Mouse (Mus musculus): ENCODE data around the gene Nckipsd. TPM values are rescaled to one million over a fixed set of nuclear protein-coding genes. Genes with fewer than 3 reads are reported as not detected.

Nckipsd gene
- total and polyA plus RNA-seq, 3 experiments = 7.8 to 16.8 (median 8.9) TPM

DNA sequence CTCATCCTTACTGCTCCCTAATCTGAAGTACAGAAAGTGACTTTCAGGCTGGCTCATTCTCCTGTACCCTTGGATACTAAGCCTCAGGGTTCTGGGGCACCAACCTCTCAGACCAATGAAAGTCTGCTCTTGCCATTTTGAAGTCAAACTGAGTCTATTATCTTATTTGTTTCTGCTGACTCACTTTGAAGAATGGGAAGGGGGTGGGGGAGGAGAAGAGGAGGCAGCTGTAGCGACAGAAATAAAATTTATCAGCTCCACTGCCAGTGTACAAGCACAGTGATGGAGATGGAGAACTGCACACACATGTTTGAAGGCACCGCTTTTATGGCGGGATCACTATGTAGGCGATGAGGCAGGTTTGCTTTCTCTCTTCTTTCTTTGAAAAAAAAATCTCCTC, 30.9 kb upstream of the Nckipsd start:
- intact Hi-C loops (cut with DNase I) = no loop called here
- Histone ChIP-seq H3K4me3 (no peak overlapping the region), H3K4me1 (ENCODE audit: control insufficient read depth, insufficient read depth, low read length) (no peaks in the 10 kb centered on the region), H3K27me3 (ENCODE audit: control insufficient read depth, insufficient read depth, low read length) (no peaks in the 10 kb centered on the region), H3K9ac (ENCODE audit: low read depth, low read length) (no peak overlapping the region), H3K36me3 (ENCODE audit: control insufficient read depth, insufficient read depth, low read length) (no peaks in the 10 kb centered on the region), H3K27ac (no peak overlapping the region), H3K79me2 (replicated peaks; ENCODE audit: control insufficient read depth, insufficient read depth, low read length) (no peaks in the 10 kb centered on the region)
- TF ChIP-seq CTCF (IDR thresholded peaks at IDR 0.05) (no peak), EP300 (IDR thresholded peaks at IDR 0.05; ENCODE audit: insufficient read depth, low read depth, low read length) (no peak), POLR2A (IDR thresholded peaks at IDR 0.05; ENCODE audit: insufficient read depth, low read depth, low read length) (no peak)
- 68% methylated on average over 4 of the region's 4 CpGs for WGBS
- no peak for DNase-seq

- TF ChIP-seq EP300 (IDR thresholded peaks at IDR 0.05; ENCODE audit: insufficient read depth, low read depth, low read length) (no peak), CTCF (IDR thresholded peaks at IDR 0.05) (no peak), POLR2A (IDR thresholded peaks at IDR 0.05; ENCODE audit: insufficient read depth, low read depth, low read length) (no peak)
- intact Hi-C loops (cut with DNase I) = no loop called here
- no peak overlapping the region for H3K4me3 ChIP-seq
- H3K79me2 ChIP-seq (replicated peaks; ENCODE audit: control insufficient read depth, insufficient read depth, low read length) = no peaks in the 10 kb centered on the region
- 33% methylated on average over 5 of the region's 5 CpGs for WGBS
- no peak overlapping the region for H3K9ac ChIP-seq (ENCODE audit: low read depth, low read length)
- H3K36me3 ChIP-seq (ENCODE audit: control insufficient read depth, insufficient read depth, low read length) = peaks cover 7% of the 10 kb centered on the region
- no peaks in the 10 kb centered on the region for H3K27me3 ChIP-seq (ENCODE audit: control insufficient read depth, insufficient read depth, low read length)
- H3K27ac ChIP-seq = no peak overlapping the region
- peaks cover 6% of the 10 kb centered on the region for H3K4me1 ChIP-seq (ENCODE audit: control insufficient read depth, insufficient read depth, low read length)
- no peak for DNase-seq
Observed at GRCm38 (mm10) chr9:108780959-108781358, 27.2 kb upstream of the Nckipsd start.

DNA sequence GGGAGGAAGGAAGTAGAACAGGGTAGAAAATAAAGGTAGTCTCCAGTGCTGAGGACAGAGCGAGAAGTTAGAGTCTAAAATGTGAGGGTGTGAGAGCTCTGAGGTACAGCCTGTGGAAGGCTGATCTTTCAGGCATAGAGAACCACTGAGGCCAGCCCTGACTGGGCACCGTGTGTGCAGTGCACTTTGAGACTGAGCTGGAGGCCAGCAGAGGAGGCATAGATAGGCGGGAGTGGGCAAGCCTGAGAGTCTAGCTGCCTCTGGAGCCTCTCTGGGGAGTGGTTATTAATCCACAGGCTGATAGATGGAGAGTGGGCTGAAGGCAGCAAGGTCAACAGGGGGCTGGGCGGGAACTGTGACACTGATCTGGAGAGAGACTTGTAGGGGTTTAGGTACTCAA, 26.3 kb upstream of the Nckipsd start:
- intact Hi-C loops (cut with DNase I) = no loop called here
- H3K79me2 ChIP-seq (replicated peaks; ENCODE audit: control insufficient read depth, insufficient read depth, low read length) = no peaks in the 10 kb centered on the region
- H3K4me3 ChIP-seq = no peak overlapping the region
- 67% methylated on average over 4 of the region's 4 CpGs for WGBS
- H3K36me3 ChIP-seq (ENCODE audit: control insufficient read depth, insufficient read depth, low read length) = peaks cover 13% of the 10 kb centered on the region
- DNase-seq = no peak
- H3K4me1 ChIP-seq (ENCODE audit: control insufficient read depth, insufficient read depth, low read length) = peaks cover 8% of the 10 kb centered on the region
- no peak overlapping the region for H3K27ac ChIP-seq
- TF ChIP-seq POLR2A (IDR thresholded peaks at IDR 0.05; ENCODE audit: insufficient read depth, low read depth, low read length) (no peak), CTCF (IDR thresholded peaks at IDR 0.05) (no peak), EP300 (IDR thresholded peaks at IDR 0.05; ENCODE audit: insufficient read depth, low read depth, low read length) (no peak)
- no peaks in the 10 kb centered on the region for H3K27me3 ChIP-seq (ENCODE audit: control insufficient read depth, insufficient read depth, low read length)
- no peak overlapping the region for H3K9ac ChIP-seq (ENCODE audit: low read depth, low read length)

GRCm38 (mm10) chr9:108782836-108783547, 25.2 kb upstream of the Nckipsd start:
- Histone ChIP-seq H3K4me1 (ENCODE audit: control insufficient read depth, insufficient read depth, low read length) (peaks cover 14% of the 10 kb centered on the region), H3K9ac (ENCODE audit: low read depth, low read length) (no peak overlapping the region), H3K27ac (peak overlapping the region; percentile 94), H3K79me2 (replicated peaks; ENCODE audit: control insufficient read depth, insufficient read depth, low read length) (peaks cover 3% of the 10 kb centered on the region), H3K4me3 (peak overlapping the region; percentile 93), H3K36me3 (ENCODE audit: control insufficient read depth, insufficient read depth, low read length) (peaks cover 16% of the 10 kb centered on the region), H3K27me3 (ENCODE audit: control insufficient read depth, insufficient read depth, low read length) (no peaks in the 10 kb centered on the region)
- DNase-seq = no peak
- WGBS = 31% methylated on average over 9 of the region's 9 CpGs
- intact Hi-C loops (cut with DNase I) = no loop called here
- TF ChIP-seq POLR2A (IDR thresholded peaks at IDR 0.05; ENCODE audit: insufficient read depth, low read depth, low read length) = no peak
- no peak for TF ChIP-seq CTCF (IDR thresholded peaks at IDR 0.05)
- TF ChIP-seq EP300 (IDR thresholded peaks at IDR 0.05; ENCODE audit: insufficient read depth, low read depth, low read length) = no peak

DNA sequence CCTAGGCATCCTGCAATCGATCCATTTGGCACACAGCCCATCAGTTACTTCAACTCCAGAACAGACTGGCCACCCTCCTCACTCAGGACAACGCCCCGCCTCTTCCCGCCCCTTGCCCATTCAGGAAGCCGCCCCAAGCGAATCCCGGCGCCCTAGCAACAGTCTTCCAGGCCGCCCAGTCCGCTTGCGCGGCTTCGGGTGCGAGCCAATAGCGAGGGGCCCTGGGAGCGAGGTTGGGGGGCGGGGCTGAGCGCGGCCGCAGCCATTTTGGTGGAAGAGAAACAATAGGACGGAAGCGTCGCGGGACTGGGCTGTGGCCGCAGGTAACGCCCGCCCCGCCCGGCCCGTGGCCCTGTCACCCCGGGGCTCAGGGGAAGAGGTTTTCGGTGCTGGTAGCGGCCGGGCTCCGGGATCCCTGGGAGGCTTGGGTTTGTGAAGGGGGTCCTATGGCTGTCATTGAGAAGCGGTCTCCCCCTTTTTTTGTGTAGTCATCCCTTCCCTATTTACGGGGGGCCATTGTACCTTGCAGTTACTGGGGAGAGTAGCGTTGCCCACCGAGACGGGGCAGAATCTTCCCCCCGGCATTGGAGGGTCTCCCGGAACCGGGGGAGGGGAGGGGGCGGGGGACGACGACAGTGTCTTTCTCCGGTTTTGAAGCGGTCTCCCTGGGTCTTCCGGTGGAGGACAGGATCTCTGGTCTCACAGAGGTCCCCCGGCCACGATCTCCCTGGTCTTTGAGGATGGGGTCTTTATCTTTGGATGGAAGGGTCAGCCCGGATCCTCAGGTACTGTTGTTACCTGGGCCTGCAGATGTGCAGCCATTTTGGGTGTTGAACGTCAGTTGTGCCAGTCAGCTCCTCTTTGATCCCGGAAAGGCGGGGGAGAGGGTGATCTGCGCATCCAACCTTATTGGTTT, 24.4 kb upstream of the Nckipsd start, which contains the start of gene Ip6k2:
TSS of gene Ip6k2 (plus strand) at position 249 of the 916 bp plus-strand sequence.
- peak within 1 kb of the TSS; percentile 78 for H3K9ac ChIP-seq (ENCODE audit: low read depth, low read length)
- H3K36me3 ChIP-seq (ENCODE audit: control insufficient read depth, insufficient read depth, low read length) = peaks cover 18% of the 10 kb centered on the region
- H3K27me3 ChIP-seq (ENCODE audit: control insufficient read depth, insufficient read depth, low read length) = no peaks in the 10 kb centered on the region
- WGBS = under 1% methylated on average over 56 of the region's 56 CpGs
- H3K79me2 ChIP-seq (replicated peaks; ENCODE audit: control insufficient read depth, insufficient read depth, low read length) = peaks cover 5% of the 10 kb centered on the region
- peaks cover 14% of the 10 kb centered on the region for H3K4me1 ChIP-seq (ENCODE audit: control insufficient read depth, insufficient read depth, low read length)
- H3K4me3 ChIP-seq = peak within 1 kb of the TSS; percentile 93
- peak; percentile 94 to 97 for DNase-seq
- TF ChIP-seq CTCF (IDR thresholded peaks at IDR 0.05) = no peak
- TF ChIP-seq EP300 (IDR thresholded peaks at IDR 0.05; ENCODE audit: insufficient read depth, low read depth, low read length) = 0 out of 2 replicates have a peak, but pooled peaks have one; percentile 29
- TF ChIP-seq POLR2A (IDR thresholded peaks at IDR 0.05; ENCODE audit: insufficient read depth, low read depth, low read length) = peak; percentile 67
- H3K27ac ChIP-seq = peak within 1 kb of the TSS; percentile 94
- intact Hi-C loops (cut with DNase I) = no loop called here

Measured in heart, adult 2 months (tissue).